In genomic region chr16:11940477-11940876, GRCm38 (mm10) we compare ENCODE assay signal across 8 mouse cellular contexts. TPM values are rescaled to one million over a fixed set of nuclear protein-coding genes. Genes with fewer than 3 reads are reported as not detected.
DNase-seq lines count a peak whose midpoint lies in the region; ATAC-seq and TF ChIP-seq lines count a peak whose summit lies in the region.

No protein-coding gene starts in this region.

- no peaks in the 10 kb centered on the region for H3K4me1 ChIP-seq in hindbrain, postnatal 0 days (ENCODE audit: insufficient read depth, low read length)
- H3K4me1 ChIP-seq in hindbrain, embryonic 16.5 days (ENCODE audit: control insufficient read depth, insufficient read depth, low read depth, low read length): no peaks in the 10 kb centered on the region
- no peaks in the 10 kb centered on the region for H3K4me1 ChIP-seq in midbrain, embryonic 16.5 days (ENCODE audit: control insufficient read depth, insufficient read depth, low read length)

- peak; percentile 69 for DNase-seq in hindbrain, postnatal 0 days (ENCODE audit: low spot score)
- DNase-seq in B cell, adult 2 months: peak; percentile 59 to 62
- DNase-seq in T-cell, adult 2 months (ENCODE audit: low spot score): peak; percentile 16
- peak; percentile 21 for DNase-seq in large intestine, adult 2 months (ENCODE audit: low read depth, low spot score)
- peak; percentile 67 for DNase-seq in naive thymus-derived CD4-positive, alpha-beta T cell, adult 2 months (ENCODE audit: low read depth)

- peak; percentile 82 for TF ChIP-seq CTCF in hindbrain, postnatal 0 days (IDR thresholded peaks at IDR 0.05; ENCODE audit: low read depth)

- no peak overlapping the region for H3K9ac ChIP-seq in hindbrain, postnatal 0 days (replicated peaks; ENCODE audit: low read length)
- H3K9ac ChIP-seq in hindbrain, embryonic 16.5 days (ENCODE audit: low read depth, low read length): no peak overlapping the region
- no peak overlapping the region for H3K9ac ChIP-seq in midbrain, embryonic 16.5 days (ENCODE audit: low read depth, low read length)

- H3K4me2 ChIP-seq in hindbrain, postnatal 0 days (ENCODE audit: low read depth, low read length): no peak overlapping the region
- H3K4me2 ChIP-seq in hindbrain, embryonic 16.5 days (ENCODE audit: low read length): no peak overlapping the region
- H3K4me2 ChIP-seq in midbrain, embryonic 16.5 days (ENCODE audit: low read length): no peak overlapping the region

- H3K9me3 ChIP-seq in hindbrain, postnatal 0 days (ENCODE audit: low read length): no peaks in the 10 kb centered on the region
- H3K9me3 ChIP-seq in hindbrain, embryonic 16.5 days (ENCODE audit: control insufficient read depth, low read length): no peaks in the 10 kb centered on the region
- H3K9me3 ChIP-seq in midbrain, embryonic 16.5 days (replicated peaks; ENCODE audit: control insufficient read depth, low read length, poor library complexity, severe bottlenecking): no peaks in the 10 kb centered on the region; the same call in 1 of the 2 replicates

- no peak overlapping the region for H3K27ac ChIP-seq in hindbrain, postnatal 0 days
- no peak overlapping the region for H3K27ac ChIP-seq in hindbrain, embryonic 16.5 days (ENCODE audit: low read depth, low read length)
- no peak overlapping the region for H3K27ac ChIP-seq in midbrain, embryonic 16.5 days (ENCODE audit: low read length)

- no peaks in the 10 kb centered on the region for H3K36me3 ChIP-seq in hindbrain, postnatal 0 days (ENCODE audit: insufficient read depth, low read length)
- no peaks in the 10 kb centered on the region for H3K36me3 ChIP-seq in hindbrain, embryonic 16.5 days (ENCODE audit: control insufficient read depth, insufficient read depth, low read length)
- no peaks in the 10 kb centered on the region for H3K36me3 ChIP-seq in midbrain, embryonic 16.5 days (ENCODE audit: control insufficient read depth, insufficient read depth, low read length)

- H3K4me3 ChIP-seq in hindbrain, postnatal 0 days (ENCODE audit: low read length): no peak overlapping the region
- H3K4me3 ChIP-seq in hindbrain, embryonic 16.5 days (ENCODE audit: low read length): no peak overlapping the region
- no peak overlapping the region for H3K4me3 ChIP-seq in midbrain, embryonic 16.5 days (ENCODE audit: low read depth, low read length)

- no peaks in the 10 kb centered on the region for H3K27me3 ChIP-seq in hindbrain, postnatal 0 days (ENCODE audit: insufficient read depth, low read length)
- H3K27me3 ChIP-seq in hindbrain, embryonic 16.5 days (replicated peaks; ENCODE audit: control insufficient read depth, insufficient read depth, low read length): no peaks in the 10 kb centered on the region
- no peaks in the 10 kb centered on the region for H3K27me3 ChIP-seq in midbrain, embryonic 16.5 days (ENCODE audit: control insufficient read depth, insufficient read depth, low read depth, low read length)

- no peak for ATAC-seq in hindbrain, postnatal 0 days
- ATAC-seq in hindbrain, embryonic 16.5 days: no peak
- ATAC-seq in common myeloid progenitor, adult 5-6 weeks (replicated peaks; ENCODE audit: low read depth, poor library complexity, severe bottlenecking): peak; percentile 65; the same call in 1 of the 2 replicates
- ATAC-seq in midbrain, embryonic 16.5 days: no peak

RNA-seq across cellular contexts. Expression of gene Cpped1, which starts 31.2 kb away (rescaled TPM):
- 18.7 and 25.6 TPM in 2 replicates for total RNA-seq in hindbrain, postnatal 0 days (2014; rRNA removed)
- polyA plus RNA-seq in hindbrain, postnatal 0 days (2015; fragmentation: Nextera tagmentation; extraction: Ambion mirVana): 18.5 and 18.6 TPM in 2 replicates
- 14.5 and 18.0 TPM in 2 replicates for polyA plus RNA-seq in hindbrain, embryonic 16.5 days (2015; fragmentation: Nextera tagmentation; extraction: Ambion mirVana)
- total RNA-seq in common myeloid progenitor, adult 5-6 weeks (2017): 22.5 and 25.7 TPM in 2 replicates
- polyA plus RNA-seq in large intestine, adult 2 months (2012; rRNA removed): 23.8 and 38.9 TPM in 2 replicates
- 13.1 and 15.6 TPM in 2 replicates for polyA plus RNA-seq in midbrain, embryonic 16.5 days (2015; fragmentation: Nextera tagmentation; extraction: Ambion mirVana)

RNA-seq across cellular contexts. Expression of gene Shisa9, which starts 43.4 kb away (rescaled TPM):
- 75.1 and 85.6 TPM in 2 replicates for total RNA-seq in hindbrain, postnatal 0 days (2014; rRNA removed)
- 20.9 and 22.5 TPM in 2 replicates for polyA plus RNA-seq in hindbrain, postnatal 0 days (2015; fragmentation: Nextera tagmentation; extraction: Ambion mirVana)
- 12.4 and 13.0 TPM in 2 replicates for polyA plus RNA-seq in hindbrain, embryonic 16.5 days (2015; fragmentation: Nextera tagmentation; extraction: Ambion mirVana)
- not detected in 2 replicates for total RNA-seq in common myeloid progenitor, adult 5-6 weeks (2017)
- 0.26 TPM in 1 of 2 replicates, not detected in the other for polyA plus RNA-seq in large intestine, adult 2 months (2012; rRNA removed)
- polyA plus RNA-seq in midbrain, embryonic 16.5 days (2015; fragmentation: Nextera tagmentation; extraction: Ambion mirVana): 13.8 and 16.9 TPM in 2 replicates

Comparison
In these comparisons a context has a peak if more than half of its experiments do, and no peak if none do; other contexts are left out.
1. DNase-seq: peak in every context shown above with its lines; median percentile 69 in hindbrain, postnatal 0 days; 67 in naive thymus-derived CD4-positive, alpha-beta T cell, adult 2 months; 60 in B cell, adult 2 months; 21 in large intestine, adult 2 months; 16 in T-cell, adult 2 months.
2. RNA of gene Shisa9, which starts 43.4 kb away (polyA plus RNA-seq): 20.9 to 22.5 TPM in hindbrain, postnatal 0 days, 13.8 to 16.9 TPM in midbrain, embryonic 16.5 days and 12.4 to 13.0 TPM in hindbrain, embryonic 16.5 days; 0.26 TPM in large intestine, adult 2 months; every median in the first group is over 10 times any median in the second.